Mouse (Mus musculus) E14TG2a.4 (cell line): ENCODE data around the gene Arhgef28.

Source experiments
- CTCF ChIP-seq: conservative IDR thresholded peaks from 2 replicates; pipeline ENCODE4 v1.5.1; 2014; ENCODE audit warnings: low read length
- NANOG ChIP-seq: IDR thresholded peaks from 2 replicates; pipeline ENCODE4 v1.6.1; 2014; ENCODE audit warnings: borderline replicate concordance, low read length, mixed read lengths
- POU5F1 ChIP-seq: IDR thresholded peaks from 2 replicates; pipeline ENCODE4 v1.6.1; 2014; ENCODE audit warnings: low read length, borderline replicate concordance

DNA sequence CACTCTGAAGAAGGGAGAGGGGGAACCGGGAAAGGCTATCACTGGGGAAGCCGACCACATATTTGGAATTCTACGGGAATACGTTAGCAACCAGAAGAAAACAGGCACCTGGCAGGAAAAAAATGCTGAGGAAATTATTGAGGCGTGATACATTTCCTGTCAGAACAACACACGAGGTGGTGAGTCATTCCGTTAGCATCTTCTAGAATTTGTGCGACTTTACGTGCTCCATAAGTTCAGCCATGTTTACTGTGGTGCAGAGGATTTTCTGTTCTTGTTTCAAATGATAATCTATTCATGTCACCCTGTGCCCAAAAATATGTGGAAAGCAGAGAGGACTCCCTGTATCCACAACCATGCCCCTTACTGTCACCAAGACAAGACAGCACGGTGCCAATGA, 13.6 kb downstream of the Arhgef28 start:
- TF ChIP-seq CTCF: no peak
- TF ChIP-seq POU5F1: no peak
- no peak for TF ChIP-seq NANOG
